ENCODE assay signal across 12 mouse cellular contexts in the genomic region with DNA sequence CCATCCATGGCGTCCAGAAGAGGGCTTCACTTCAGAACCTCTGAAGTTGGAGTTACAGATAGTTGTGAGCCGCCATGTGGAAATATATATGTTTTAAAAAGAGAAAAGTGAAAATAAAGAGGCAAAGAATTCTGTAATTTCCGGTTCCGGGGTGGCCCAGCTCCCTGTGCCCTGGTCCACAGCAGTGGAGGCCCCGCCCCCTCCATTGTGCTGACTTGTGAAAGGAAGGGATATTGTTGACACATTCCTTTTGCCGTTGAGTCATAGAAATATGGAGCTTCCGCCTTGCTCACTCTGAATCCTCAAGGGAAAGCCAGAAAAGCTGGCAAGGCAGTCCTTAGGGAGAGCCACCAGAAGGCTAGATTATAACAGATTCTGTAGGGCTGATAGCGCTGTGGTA. TPM values are rescaled to one million over a fixed set of nuclear protein-coding genes. Genes with fewer than 3 reads are reported as not detected.
DNase-seq lines count a peak whose midpoint lies in the region; ATAC-seq and TF ChIP-seq lines count a peak whose summit lies in the region.
"Had no signal": no experiment of that assay in that cellular context is flagged by ENCODE, and none has a peak within 500 bp of the region (broad histone marks: within the 10 kb centered on the region; RNA-seq: fewer than 3 reads in every experiment).

No protein-coding gene starts in this region.

- peak overlapping the region; percentile 36; the same call in 1 of the 2 replicates for H3K27ac ChIP-seq in liver, adult 2 months (replicated peaks; ENCODE audit: insufficient read depth, low read depth, low read length)
- H3K27ac ChIP-seq in liver, embryonic 11.5 days (ENCODE audit: low read depth, low read length): no peak overlapping the region
- peak overlapping the region; percentile 43; the same call in 1 of the 2 replicates for H3K27ac ChIP-seq in lung, postnatal 0 days (ENCODE audit: low read length)
- no peak overlapping the region for H3K27ac ChIP-seq in forebrain, embryonic 12.5 days
- no peak overlapping the region for H3K27ac ChIP-seq in forebrain, embryonic 14.5 days (ENCODE audit: low read depth, low read length)
- H3K27ac ChIP-seq: heart, embryonic 15.5 days; neural tube, embryonic 13.5 days had no signal

- no peaks in the 10 kb centered on the region for H3K79me2 ChIP-seq in liver, adult 2 months (ENCODE audit: control insufficient read depth, insufficient read depth, low read length)

- no peaks in the 10 kb centered on the region for H3K27me3 ChIP-seq in liver, adult 2 months (ENCODE audit: control insufficient read depth, insufficient read depth, low read length)
- no peaks in the 10 kb centered on the region for H3K27me3 ChIP-seq in liver, embryonic 11.5 days (replicated peaks; ENCODE audit: control insufficient read depth, insufficient read depth, low read length)
- H3K27me3 ChIP-seq in lung, postnatal 0 days (replicated peaks; ENCODE audit: insufficient read depth, low read length): no peaks in the 10 kb centered on the region
- H3K27me3 ChIP-seq in forebrain, embryonic 12.5 days: no peaks in the 10 kb centered on the region
- no peaks in the 10 kb centered on the region for H3K27me3 ChIP-seq in forebrain, embryonic 14.5 days (replicated peaks; ENCODE audit: control insufficient read depth, insufficient read depth, low read length)
- H3K27me3 ChIP-seq: heart, embryonic 15.5 days; neural tube, embryonic 13.5 days had no signal

- no peak for TF ChIP-seq CTCF in liver, adult 2 months (IDR thresholded peaks at IDR 0.05; ENCODE audit: low read depth, low read length)
- TF ChIP-seq CTCF in lung, postnatal 0 days (IDR thresholded peaks at IDR 0.05): no peak

- no peak overlapping the region for H3K4me2 ChIP-seq in liver, embryonic 11.5 days
- H3K4me2 ChIP-seq in lung, postnatal 0 days (replicated peaks; ENCODE audit: low read depth, low read length): 0 out of 2 replicates have a peak overlapping the region, but pooled peaks have one; percentile 11
- H3K4me2 ChIP-seq in forebrain, embryonic 12.5 days: no peak overlapping the region
- H3K4me2 ChIP-seq in forebrain, embryonic 14.5 days (ENCODE audit: low read length): no peak overlapping the region
- H3K4me2 ChIP-seq: heart, embryonic 15.5 days; neural tube, embryonic 13.5 days had no signal

- TF ChIP-seq EP300 in lung, postnatal 0 days (IDR thresholded peaks at IDR 0.05): no peak; the same call in 1 of the 2 replicates

- H3K9me3 ChIP-seq in liver, embryonic 11.5 days (ENCODE audit: control insufficient read depth, low read length): no peaks in the 10 kb centered on the region
- no peaks in the 10 kb centered on the region for H3K9me3 ChIP-seq in lung, postnatal 0 days (ENCODE audit: low read length)
- no peaks in the 10 kb centered on the region for H3K9me3 ChIP-seq in forebrain, embryonic 12.5 days
- no peaks in the 10 kb centered on the region for H3K9me3 ChIP-seq in forebrain, embryonic 14.5 days (replicated peaks; ENCODE audit: control insufficient read depth, low read length)
- H3K9me3 ChIP-seq: heart, embryonic 15.5 days; neural tube, embryonic 13.5 days had no signal

- no peak for TF ChIP-seq POLR2A in liver, adult 2 months (IDR thresholded peaks at IDR 0.05; ENCODE audit: extremely low read depth, insufficient read depth, low read length)

- H3K4me3 ChIP-seq in liver, adult 2 months (ENCODE audit: insufficient read depth, low read depth, low read length): no peak overlapping the region
- H3K4me3 ChIP-seq in liver, embryonic 11.5 days (ENCODE audit: low read depth, low read length): no peak overlapping the region
- H3K4me3 ChIP-seq in lung, postnatal 0 days (ENCODE audit: low read depth, low read length): no peak overlapping the region
- no peak overlapping the region for H3K4me3 ChIP-seq in forebrain, embryonic 12.5 days (replicated peaks)
- no peak overlapping the region for H3K4me3 ChIP-seq in forebrain, embryonic 14.5 days (ENCODE audit: low read depth, low read length)
- H3K4me3 ChIP-seq: heart, embryonic 15.5 days; neural tube, embryonic 13.5 days had no signal

- no peaks in the 10 kb centered on the region for H3K4me1 ChIP-seq in liver, adult 2 months (ENCODE audit: control insufficient read depth, insufficient read depth, low read length)
- H3K4me1 ChIP-seq in liver, embryonic 11.5 days (replicated peaks; ENCODE audit: control insufficient read depth, insufficient read depth, low read length): no peaks in the 10 kb centered on the region
- peaks cover 4% of the 10 kb centered on the region; the same call in 1 of the 2 replicates for H3K4me1 ChIP-seq in lung, postnatal 0 days (ENCODE audit: insufficient read depth, low read depth, low read length)
- H3K4me1 ChIP-seq in forebrain, embryonic 12.5 days: no peaks in the 10 kb centered on the region
- no peaks in the 10 kb centered on the region for H3K4me1 ChIP-seq in forebrain, embryonic 14.5 days (ENCODE audit: control insufficient read depth, insufficient read depth, low read length)
- H3K4me1 ChIP-seq: heart, embryonic 15.5 days; neural tube, embryonic 13.5 days had no signal

- H3K9ac ChIP-seq in liver, adult 2 months (ENCODE audit: low read depth, low read length): no peak overlapping the region
- no peak overlapping the region for H3K9ac ChIP-seq in liver, embryonic 11.5 days (ENCODE audit: low read depth, low read length)
- H3K9ac ChIP-seq in lung, postnatal 0 days (replicated peaks; ENCODE audit: low read depth): no peak overlapping the region
- no peak overlapping the region for H3K9ac ChIP-seq in forebrain, embryonic 12.5 days
- H3K9ac ChIP-seq in forebrain, embryonic 14.5 days (ENCODE audit: low read length): no peak overlapping the region
- H3K9ac ChIP-seq: heart, embryonic 15.5 days; neural tube, embryonic 13.5 days had no signal

- H3K36me3 ChIP-seq in liver, adult 2 months (ENCODE audit: control insufficient read depth, insufficient read depth, low read length): no peaks in the 10 kb centered on the region
- H3K36me3 ChIP-seq in liver, embryonic 11.5 days (ENCODE audit: control insufficient read depth, insufficient read depth, low read length): no peaks in the 10 kb centered on the region
- H3K36me3 ChIP-seq in lung, postnatal 0 days (ENCODE audit: insufficient read depth, low read length): no peaks in the 10 kb centered on the region
- no peaks in the 10 kb centered on the region for H3K36me3 ChIP-seq in forebrain, embryonic 12.5 days (replicated peaks)
- no peaks in the 10 kb centered on the region for H3K36me3 ChIP-seq in forebrain, embryonic 14.5 days (ENCODE audit: control insufficient read depth, insufficient read depth, low read length)
- H3K36me3 ChIP-seq: heart, embryonic 15.5 days; neural tube, embryonic 13.5 days had no signal

- ATAC-seq in liver, embryonic 11.5 days (replicated peaks; ENCODE audit: low FRiP score): no peak
- ATAC-seq in lung, postnatal 0 days: peak; percentile 94
- ATAC-seq in forebrain, embryonic 12.5 days (ENCODE audit: low FRiP score): no peak
- no peak for ATAC-seq in forebrain, embryonic 14.5 days

- DNase-seq in adrenal gland, postnatal 14 days: peak; percentile 69
- no peak for DNase-seq in adrenal gland, postnatal 4 days (ENCODE audit: low spot score in 2 of 2)
- DNase-seq in liver, adult 2 months (ENCODE audit: extremely low read depth, low read depth, low spot score): no peak
- DNase-seq in liver, embryonic 11.5 days (ENCODE audit: low spot score): no peak
- DNase-seq in lung, postnatal 0 days (ENCODE audit: low spot score): peak; percentile 92
- DNase-seq in urinary bladder, postnatal 36 days (ENCODE audit: low spot score in 2 of 2): peak; percentile 58 to 62
- no peak for DNase-seq in forebrain, embryonic 14.5 days (ENCODE audit: low spot score)
- DNase-seq: cerebellum, adult 9-11 months had no signal

- WGBS in liver, adult 2 months: 76% methylated on average over 8 of the region's 8 CpGs
- 75% methylated on average over 8 of the region's 8 CpGs for WGBS in liver, embryonic 11.5 days
- WGBS in lung, postnatal 0 days: 48% methylated on average over 8 of the region's 8 CpGs
- WGBS in forebrain, embryonic 12.5 days: 84% methylated on average over 8 of the region's 8 CpGs
- WGBS in forebrain, embryonic 14.5 days: 78% methylated on average over 8 of the region's 8 CpGs

RNA-seq across cellular contexts. Expression of a gene that starts 9.5 kb away (rescaled TPM):
- total RNA-seq in adrenal gland, postnatal 14 days (2021): 0.56 and 4.4 TPM in 2 replicates
- total RNA-seq in adrenal gland, postnatal 4 days (2021): under 1 TPM in 1 of 2 experiments, not detected in 1; 0.23 TPM
- 0.18 and 0.20 TPM in 2 replicates for total RNA-seq in liver, adult 2 months (2014; rRNA removed)
- 0.24 and 1.4 TPM in 2 replicates for polyA plus RNA-seq in liver, adult 2 months (2012; rRNA removed)
- 0.47 TPM in 1 of 2 replicates, not detected in the other for polyA plus RNA-seq in liver, embryonic 11.5 days (2014; fragmentation: Nextera tagmentation; extraction: Ambion mirVana)
- 0.17 TPM in 2 replicates for polyA plus RNA-seq in lung, postnatal 0 days (2015; fragmentation: Nextera tagmentation; extraction: Ambion mirVana)
- 0.27 TPM in 1 of 2 replicates, not detected in the other for polyA plus RNA-seq in forebrain, embryonic 12.5 days (2016; fragmentation: Nextera tagmentation; extraction: Ambion mirVana)
- 0.07 TPM in 1 of 2 replicates, not detected in the other for polyA plus RNA-seq in forebrain, embryonic 14.5 days (2014; fragmentation: Nextera tagmentation; extraction: Ambion mirVana)
- total RNA-seq: left cerebral cortex, adult 18-20 months had no signal
- polyA plus RNA-seq: neural tube, embryonic 13.5 days had no signal

RNA-seq across cellular contexts. Expression of a gene that starts 52.5 kb away (rescaled TPM):
- total RNA-seq in adrenal gland, postnatal 14 days (2021): 122 TPM in 2 replicates
- 100 to 1,000 TPM; 146 to 157 TPM for total RNA-seq in adrenal gland, postnatal 4 days (2021)
- 58.4 and 58.7 TPM in 2 replicates for total RNA-seq in liver, adult 2 months (2014; rRNA removed)
- polyA plus RNA-seq in liver, adult 2 months (2012; rRNA removed): 8.4 and 8.8 TPM in 2 replicates
- polyA plus RNA-seq in liver, embryonic 11.5 days (2014; fragmentation: Nextera tagmentation; extraction: Ambion mirVana): 8.4 and 10.2 TPM in 2 replicates
- 13.9 and 18.3 TPM in 2 replicates for polyA plus RNA-seq in lung, postnatal 0 days (2015; fragmentation: Nextera tagmentation; extraction: Ambion mirVana)
- 22.8 and 24.4 TPM in 2 replicates for polyA plus RNA-seq in forebrain, embryonic 12.5 days (2016; fragmentation: Nextera tagmentation; extraction: Ambion mirVana)
- 21.1 and 29.6 TPM in 2 replicates for polyA plus RNA-seq in forebrain, embryonic 14.5 days (2014; fragmentation: Nextera tagmentation; extraction: Ambion mirVana)

Comparison
In these comparisons a context has a peak if more than half of its experiments do, and no peak if none do; other contexts are left out.
1. DNase-seq: peak in adrenal gland, postnatal 14 days (single experiment), lung, postnatal 0 days (single experiment) and urinary bladder, postnatal 36 days (2 of 2); none in adrenal gland, postnatal 4 days (0 of 2), liver, adult 2 months (single experiment), liver, embryonic 11.5 days (single experiment) and forebrain, embryonic 14.5 days (single experiment).
2. H3K27ac ChIP-seq: peak in liver, adult 2 months (single experiment) and lung, postnatal 0 days (single experiment); none in liver, embryonic 11.5 days (single experiment), forebrain, embryonic 12.5 days (single experiment) and forebrain, embryonic 14.5 days (single experiment).